Comparison of ENCODE assay signal across 7 mouse cellular contexts in the genomic region with DNA sequence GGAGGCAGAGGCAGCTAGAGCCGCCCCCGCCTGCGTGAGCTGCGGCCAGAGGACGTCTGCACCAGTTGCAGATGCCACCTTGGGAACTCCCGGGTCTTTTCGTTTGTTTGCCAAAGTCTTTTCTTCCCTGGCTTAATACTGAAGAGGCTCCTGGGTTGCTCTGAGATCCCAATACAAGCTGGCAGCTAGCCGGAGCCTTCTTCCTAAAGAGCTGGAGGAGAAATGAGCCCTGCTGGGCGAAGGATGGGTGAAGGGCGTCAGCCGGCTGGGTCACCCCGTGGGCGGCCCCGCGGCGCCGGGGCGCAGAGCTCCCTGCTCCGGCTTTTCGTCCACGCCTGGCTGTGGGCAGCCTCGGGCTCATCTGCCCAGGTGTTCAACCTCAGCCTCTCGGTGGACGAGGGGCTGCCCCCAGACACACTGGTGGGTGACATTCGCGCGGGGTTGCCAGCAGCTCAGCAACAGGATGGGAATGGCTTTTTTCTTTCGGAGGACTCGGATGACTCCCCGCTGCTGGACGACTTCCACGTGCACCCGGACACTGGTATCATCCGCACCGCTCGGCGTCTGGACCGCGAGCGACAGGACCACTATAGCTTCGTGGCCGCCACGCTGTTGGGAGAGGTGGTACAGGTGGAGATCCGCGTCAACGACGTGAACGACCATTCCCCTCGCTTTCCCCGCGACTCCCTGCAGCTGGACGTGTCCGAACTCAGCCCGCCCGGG. TPM values are rescaled to one million over a fixed set of nuclear protein-coding genes. Genes with fewer than 3 reads are reported as not detected.
DNase-seq lines count a peak whose midpoint lies in the region; ATAC-seq and TF ChIP-seq lines count a peak whose summit lies in the region.

A gene (plus strand): TSS at position 223 of the 723 bp plus-strand sequence.

- no peak within 1 kb of the TSS for H3K27ac ChIP-seq in lung, postnatal 0 days (ENCODE audit: low read length)
- peak within 1 kb of the TSS; percentile 15; the same call in 1 of the 2 replicates for H3K27ac ChIP-seq in embryonic facial prominence, embryonic 14.5 days (replicated peaks; ENCODE audit: low read depth, low read length)
- H3K27ac ChIP-seq in hindbrain, embryonic 10.5 days = peak within 1 kb of the TSS; percentile 77
- no peak within 1 kb of the TSS for H3K27ac ChIP-seq in midbrain, embryonic 12.5 days (replicated peaks)

- no peaks in the 10 kb centered on the region for H3K36me3 ChIP-seq in lung, postnatal 0 days (ENCODE audit: insufficient read depth, low read length)
- no peaks in the 10 kb centered on the region for H3K36me3 ChIP-seq in embryonic facial prominence, embryonic 14.5 days (ENCODE audit: control insufficient read depth, insufficient read depth, low read length)
- H3K36me3 ChIP-seq in hindbrain, embryonic 10.5 days = no peaks in the 10 kb centered on the region
- H3K36me3 ChIP-seq in midbrain, embryonic 12.5 days = no peaks in the 10 kb centered on the region

- H3K27me3 ChIP-seq in lung, postnatal 0 days (replicated peaks; ENCODE audit: insufficient read depth, low read length) = peaks cover 38% of the 10 kb centered on the region
- H3K27me3 ChIP-seq in embryonic facial prominence, embryonic 14.5 days (replicated peaks; ENCODE audit: control insufficient read depth, insufficient read depth, low read length) = peaks cover 66% of the 10 kb centered on the region
- peaks cover 68% of the 10 kb centered on the region for H3K27me3 ChIP-seq in hindbrain, embryonic 10.5 days (ENCODE audit: insufficient read depth, poor library complexity, severe bottlenecking)
- peaks cover 68% of the 10 kb centered on the region for H3K27me3 ChIP-seq in midbrain, embryonic 12.5 days

- H3K9me3 ChIP-seq in lung, postnatal 0 days (ENCODE audit: low read length) = no peaks in the 10 kb centered on the region
- H3K9me3 ChIP-seq in embryonic facial prominence, embryonic 14.5 days (ENCODE audit: control insufficient read depth, low read length) = no peaks in the 10 kb centered on the region
- no peaks in the 10 kb centered on the region for H3K9me3 ChIP-seq in hindbrain, embryonic 10.5 days
- no peaks in the 10 kb centered on the region for H3K9me3 ChIP-seq in midbrain, embryonic 12.5 days

- WGBS in lung, postnatal 0 days = 2% methylated on average over 55 of the region's 55 CpGs
- under 1% methylated on average over 41 of the region's 55 CpGs for WGBS in embryonic facial prominence, embryonic 14.5 days
- under 1% methylated on average over 55 of the region's 55 CpGs for WGBS in hindbrain, embryonic 10.5 days
- WGBS in midbrain, embryonic 12.5 days = under 1% methylated on average over 55 of the region's 55 CpGs

- H3K4me1 ChIP-seq in lung, postnatal 0 days (ENCODE audit: insufficient read depth, low read depth, low read length) = peaks cover 10% of the 10 kb centered on the region
- peaks cover 14% of the 10 kb centered on the region for H3K4me1 ChIP-seq in embryonic facial prominence, embryonic 14.5 days (ENCODE audit: control insufficient read depth, insufficient read depth, low read length)
- peaks cover 32% of the 10 kb centered on the region for H3K4me1 ChIP-seq in hindbrain, embryonic 10.5 days (replicated peaks)
- H3K4me1 ChIP-seq in midbrain, embryonic 12.5 days = peaks cover 20% of the 10 kb centered on the region

- no peak for TF ChIP-seq CTCF in lung, postnatal 0 days (IDR thresholded peaks at IDR 0.05)

- no peak within 1 kb of the TSS for H3K9ac ChIP-seq in lung, postnatal 0 days (replicated peaks; ENCODE audit: low read depth)
- peak within 1 kb of the TSS; percentile 54 for H3K9ac ChIP-seq in embryonic facial prominence, embryonic 14.5 days (ENCODE audit: low read depth, low read length)
- peak within 1 kb of the TSS; percentile 59 for H3K9ac ChIP-seq in midbrain, embryonic 12.5 days (replicated peaks)

- TF ChIP-seq EP300 in lung, postnatal 0 days (IDR thresholded peaks at IDR 0.05) = no peak

- H3K4me3 ChIP-seq in lung, postnatal 0 days (ENCODE audit: low read depth, low read length) = peak within 1 kb of the TSS; percentile 43
- peak within 1 kb of the TSS; percentile 49 for H3K4me3 ChIP-seq in embryonic facial prominence, embryonic 14.5 days (ENCODE audit: low read depth, low read length)
- peak within 1 kb of the TSS; percentile 69 for H3K4me3 ChIP-seq in hindbrain, embryonic 10.5 days
- peak within 1 kb of the TSS; percentile 62 for H3K4me3 ChIP-seq in midbrain, embryonic 12.5 days

- ATAC-seq in lung, postnatal 0 days = no peak
- ATAC-seq in embryonic facial prominence, embryonic 14.5 days (ENCODE audit: low read depth) = no peak
- ATAC-seq in midbrain, embryonic 12.5 days (ENCODE audit: low FRiP score, low read depth) = peak; percentile 55

- H3K4me2 ChIP-seq in lung, postnatal 0 days (replicated peaks; ENCODE audit: low read depth, low read length) = peak within 1 kb of the TSS; percentile 87
- H3K4me2 ChIP-seq in embryonic facial prominence, embryonic 14.5 days (ENCODE audit: low read depth, low read length) = peak within 1 kb of the TSS; percentile 97
- peak within 1 kb of the TSS; percentile 98 for H3K4me2 ChIP-seq in midbrain, embryonic 12.5 days (replicated peaks)

- no peak for DNase-seq in lung, postnatal 0 days (ENCODE audit: low spot score)
- DNase-seq in lung, postnatal 36 days = no peak
- no peak for DNase-seq in embryonic facial prominence, embryonic 14.5 days (ENCODE audit: low spot score)
- peak; percentile 55 for DNase-seq in hindbrain, embryonic 10.5 days (ENCODE audit: low spot score)
- DNase-seq in urinary bladder, postnatal 4 days (ENCODE audit: low spot score in 2 of 2) = no peak
- no peak for DNase-seq in cerebellum, adult 9-11 months

RNA-seq across cellular contexts. Expression of the gene that starts here (rescaled TPM):
- polyA plus RNA-seq in lung, postnatal 0 days (2015; fragmentation: Nextera tagmentation; extraction: Ambion mirVana) = 0.19 and 0.20 TPM in 2 replicates
- polyA plus RNA-seq in embryonic facial prominence, embryonic 14.5 days (2014; fragmentation: Nextera tagmentation; extraction: Ambion mirVana) = 2.3 and 2.7 TPM in 2 replicates
- polyA plus RNA-seq in hindbrain, embryonic 10.5 days (2016; fragmentation: Nextera tagmentation; extraction: Ambion mirVana) = 0.42 and 0.59 TPM in 2 replicates
- polyA plus RNA-seq in midbrain, embryonic 12.5 days (2016; fragmentation: Nextera tagmentation; extraction: Ambion mirVana) = 0.20 and 0.29 TPM in 2 replicates

Comparison
In these comparisons a context has a peak if more than half of its experiments do, and no peak if none do; other contexts are left out.
1. Peak in DNase-seq, H3K4me3 ChIP-seq and H3K27ac ChIP-seq in hindbrain, embryonic 10.5 days; RNA of the gene not detected or under 1 TPM.
2. Peak in ATAC-seq, H3K4me3 ChIP-seq, H3K9ac ChIP-seq and H3K4me2 ChIP-seq in midbrain, embryonic 12.5 days; RNA of the gene not detected or under 1 TPM.